Mouse (Mus musculus): ENCODE data around the gene Mapk14.

DNA sequence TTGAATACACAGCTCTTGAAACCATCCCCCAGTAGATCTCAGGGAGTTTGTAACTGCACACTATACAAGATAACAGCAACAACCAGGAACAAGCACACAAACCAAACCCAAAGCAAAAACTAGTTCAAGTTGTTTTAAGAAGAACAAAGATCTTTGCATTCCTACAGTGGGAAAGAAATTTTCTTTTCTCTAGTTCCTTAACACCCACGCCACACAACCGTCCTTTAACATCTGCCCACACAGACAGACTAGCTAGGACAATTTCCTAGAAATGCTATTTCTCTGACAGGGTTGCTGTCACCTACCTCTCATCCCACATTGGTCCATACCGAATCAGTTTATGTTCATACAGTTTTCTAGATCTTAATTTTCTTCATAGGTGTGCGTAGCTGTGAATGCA is 105.9 kb downstream of the Mapk14 start:
- no peak for TF ChIP-seq CTCF (IDR thresholded peaks at IDR 0.05; ENCODE audit: insufficient read depth, low read depth, low read length)
- TF ChIP-seq POLR2A (IDR thresholded peaks at IDR 0.05; ENCODE audit: insufficient read depth, low read depth, low read length), result no peak
